26 mouse cellular contexts compared by ENCODE assay signal in the genomic region with DNA sequence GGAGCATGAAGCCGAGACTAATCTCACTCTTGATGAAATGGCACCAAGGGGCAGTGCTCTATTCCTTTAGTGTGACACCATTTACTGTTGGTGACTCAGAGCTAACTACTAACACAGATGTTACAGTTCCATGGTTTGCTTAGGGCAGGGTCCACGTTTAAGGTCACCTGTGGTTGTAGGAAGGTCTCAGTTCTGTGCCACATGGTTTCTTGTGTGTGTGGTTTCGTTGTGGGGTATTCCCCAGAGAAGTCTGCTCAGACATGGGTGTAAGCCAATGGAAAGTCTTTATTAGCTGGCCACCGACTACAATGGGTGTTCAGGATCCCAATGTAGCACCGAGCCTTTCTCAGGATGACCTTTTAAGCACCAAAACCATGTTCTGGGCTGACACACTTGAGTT.
"Had no signal": no experiment of that assay in that cellular context is flagged by ENCODE, and none has a peak within 500 bp of the region (broad histone marks: within the 10 kb centered on the region; RNA-seq: fewer than 3 reads in every experiment).

No protein-coding gene starts in this region.

- H3K4me2 ChIP-seq: heart, embryonic 12.5 days; hindbrain, embryonic 12.5 days; hindbrain, embryonic 14.5 days; intestine, embryonic 15.5 days; kidney, embryonic 15.5 days; limb, embryonic 12.5 days; liver, embryonic 11.5 days; liver, embryonic 13.5 days; liver, embryonic 15.5 days had no signal

- ATAC-seq: hindbrain, embryonic 16.5 days; inflammation-experienced regulatory T-cells, adult 6 months; intestine, embryonic 15.5 days had no signal

- H3K9me3 ChIP-seq: heart, embryonic 10.5 days; heart, embryonic 12.5 days; hindbrain, embryonic 10.5 days; hindbrain, embryonic 12.5 days; intestine, embryonic 15.5 days; kidney, embryonic 15.5 days; limb, embryonic 10.5 days; limb, embryonic 12.5 days; liver, embryonic 13.5 days; liver, embryonic 15.5 days had no signal

- H3K4me1 ChIP-seq: intestine, embryonic 15.5 days had no signal

- H3K27ac ChIP-seq: gastrocnemius, adult 2 months; heart, embryonic 10.5 days; hindbrain, embryonic 10.5 days; hindbrain, embryonic 12.5 days; hindbrain, embryonic 14.5 days; intestine, embryonic 15.5 days; kidney, embryonic 15.5 days; kidney, postnatal 0 days; layer of hippocampus, adult 2 months; left cerebral cortex, adult 2 months; limb, embryonic 10.5 days; limb, embryonic 12.5 days; liver, embryonic 13.5 days; liver, embryonic 15.5 days had no signal

- H3K4me3 ChIP-seq: gastrocnemius, adult 2 months; heart, embryonic 10.5 days; heart, embryonic 12.5 days; hindbrain, embryonic 10.5 days; hindbrain, embryonic 12.5 days; intestine, embryonic 15.5 days; kidney, embryonic 15.5 days; layer of hippocampus, adult 2 months; left cerebral cortex, adult 2 months; limb, embryonic 10.5 days; limb, embryonic 12.5 days; liver, embryonic 13.5 days; liver, embryonic 15.5 days had no signal

- H3K27me3 ChIP-seq: hindbrain, embryonic 12.5 days; intestine, embryonic 15.5 days; kidney, embryonic 15.5 days had no signal

- DNase-seq: gastrocnemius, adult 2 months; gastrocnemius, postnatal 10 days; gastrocnemius, postnatal 25 days; heart, adult 18-20 months; heart, postnatal 10 days; heart, postnatal 4 days; kidney, adult 18-20 months; kidney, postnatal 14 days; liver; liver, embryonic 13.5 days had no signal

- H3K36me3 ChIP-seq: heart, embryonic 10.5 days; heart, embryonic 12.5 days; intestine, embryonic 15.5 days; liver, embryonic 15.5 days had no signal

- H3K9ac ChIP-seq: heart, embryonic 12.5 days; hindbrain, embryonic 12.5 days; hindbrain, embryonic 14.5 days; intestine, embryonic 15.5 days; kidney, embryonic 15.5 days; limb, embryonic 12.5 days; liver, embryonic 13.5 days; liver, embryonic 15.5 days had no signal
